Mouse (Mus musculus) spleen, postnatal 10 days (tissue): ENCODE results near the gene Hnrnpu.
"Not testable (repeated sequence)": the region's sequence is repeated elsewhere in the genome, so short reads cannot be mapped to it uniquely, and the experiment has no call there.

Source experiments
- DNase-seq, 2 experiments: peaks; one replicate each; pipeline ENCODE4 v3.0.0; 2021 to 2022; ENCODE audit warnings: low spot score in 2 of 2

Hnrnpu gene

DNA sequence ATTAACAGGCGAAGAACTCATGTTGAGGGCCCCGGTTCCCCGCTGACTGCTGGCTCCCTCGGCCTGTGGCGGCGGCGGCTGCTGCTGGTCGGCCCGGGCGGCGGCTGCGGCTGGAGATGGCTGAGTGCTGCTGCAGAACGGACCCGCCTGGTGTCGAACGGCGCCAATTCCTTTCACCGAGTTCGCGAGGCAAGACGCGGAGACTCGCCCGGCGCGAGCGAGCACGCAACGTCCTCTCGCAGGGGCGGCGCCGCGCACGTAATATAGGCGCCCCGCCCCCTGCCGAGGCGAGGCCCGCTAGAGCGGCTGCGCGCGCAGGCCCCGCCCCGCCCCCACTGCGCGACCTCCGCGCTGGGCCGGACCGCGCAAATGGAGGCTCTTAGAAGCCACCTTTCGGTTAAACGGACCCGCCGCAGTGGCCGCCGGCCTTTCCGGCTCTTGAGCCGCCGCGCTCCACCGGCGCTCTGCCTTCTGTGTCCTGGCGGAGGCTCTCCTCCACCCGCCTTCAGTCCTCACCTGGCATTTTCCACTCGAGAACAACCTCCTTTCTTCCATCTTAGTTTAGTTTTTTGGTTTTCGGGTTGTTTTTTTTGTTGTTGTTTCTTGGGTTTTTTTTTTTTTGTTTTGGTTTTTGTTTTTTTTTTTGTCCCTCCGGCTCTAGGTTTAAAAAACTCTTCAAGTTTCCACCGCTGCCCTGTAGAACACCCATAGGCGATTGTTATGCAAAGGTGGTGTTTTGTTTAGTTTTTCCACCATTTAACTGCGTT is at the start of gene Hnrnpu:
Gene Hnrnpu (minus strand): TSS at position 247 of the 767 bp plus-strand sequence.
- peak; percentile 94 to 97 for DNase-seq

DNA sequence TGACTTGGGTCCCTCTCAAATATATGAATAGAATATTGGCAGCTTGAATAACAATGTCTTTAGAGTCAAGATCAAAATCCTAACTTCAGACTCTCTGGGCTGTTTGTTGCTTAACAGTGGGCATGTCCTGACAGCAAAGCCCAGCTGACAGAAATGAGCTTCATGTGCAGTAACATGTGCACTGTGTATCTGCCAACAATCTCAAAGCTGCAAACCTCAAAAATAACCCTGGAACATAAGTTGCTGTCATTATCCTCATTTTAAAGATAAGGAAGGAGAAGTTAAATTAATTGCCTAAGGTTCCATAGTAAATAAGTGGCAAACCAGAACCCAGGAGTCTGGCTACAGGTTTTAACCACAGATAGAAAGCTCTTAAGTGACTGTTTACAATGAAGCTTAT is 44.6 kb upstream of the Hnrnpu start:
- DNase-seq, result no peak

DNA sequence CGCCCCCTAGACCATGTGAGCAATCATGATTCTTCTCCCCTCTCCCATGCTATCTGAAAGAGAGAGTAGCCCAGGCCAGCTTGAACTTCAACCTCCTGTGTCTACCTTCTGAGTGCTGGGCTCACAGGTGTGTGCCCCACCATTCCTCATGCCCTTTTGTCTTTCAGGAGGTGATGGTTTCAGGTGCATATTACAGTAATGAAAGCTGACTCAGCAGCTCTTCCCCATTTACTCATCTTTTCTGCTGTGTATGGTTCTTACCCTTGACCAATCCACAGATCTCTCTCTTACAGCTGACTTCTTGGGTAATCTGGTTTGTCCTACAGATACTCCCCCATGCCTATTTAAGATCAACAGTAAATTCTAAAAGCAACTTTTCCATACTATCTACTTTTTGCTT is 41.6 kb upstream of the Hnrnpu start:
- DNase-seq, result no peak

DNA sequence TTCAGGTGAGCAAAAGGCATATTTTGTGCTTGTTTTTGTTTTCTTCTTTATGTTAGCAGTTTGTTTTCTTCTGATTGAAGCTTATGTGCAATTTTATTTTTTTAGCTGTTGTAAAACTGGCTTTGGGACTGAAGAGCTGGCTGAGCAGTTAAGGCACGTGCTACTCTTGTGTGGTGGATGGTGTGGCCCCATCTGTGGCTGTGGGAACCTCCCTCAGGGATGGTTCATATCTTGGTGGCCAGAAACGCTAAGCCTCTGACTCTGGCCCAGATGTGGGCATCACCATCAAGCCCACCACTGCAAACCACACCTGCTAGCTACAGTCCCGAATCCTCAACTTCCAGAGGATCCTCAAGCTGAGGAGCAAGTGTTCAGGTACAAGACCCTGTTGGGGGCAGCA is 40.5 kb upstream of the Hnrnpu start:
- DNase-seq, result no peak

DNA sequence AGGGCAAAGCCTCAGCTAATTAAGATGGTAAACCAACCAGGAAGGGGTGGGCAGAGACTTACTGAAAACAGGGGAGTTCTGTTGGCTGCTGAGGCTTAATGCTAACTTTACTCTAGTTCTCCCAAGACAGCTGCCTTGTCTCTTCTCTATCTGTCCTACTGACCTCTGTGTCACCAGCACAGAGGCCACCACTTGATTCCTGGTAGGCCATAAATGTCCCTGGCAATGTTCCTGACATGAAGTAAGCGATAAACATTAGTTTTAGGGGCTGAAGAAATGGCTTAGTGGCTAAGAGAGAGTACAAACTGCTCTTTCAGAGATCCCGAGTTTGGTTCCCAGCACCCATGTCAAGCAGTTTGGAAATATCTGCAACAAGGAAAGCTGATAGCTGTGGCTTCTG is 39.3 kb upstream of the Hnrnpu start:
- DNase-seq, result no peak

DNA sequence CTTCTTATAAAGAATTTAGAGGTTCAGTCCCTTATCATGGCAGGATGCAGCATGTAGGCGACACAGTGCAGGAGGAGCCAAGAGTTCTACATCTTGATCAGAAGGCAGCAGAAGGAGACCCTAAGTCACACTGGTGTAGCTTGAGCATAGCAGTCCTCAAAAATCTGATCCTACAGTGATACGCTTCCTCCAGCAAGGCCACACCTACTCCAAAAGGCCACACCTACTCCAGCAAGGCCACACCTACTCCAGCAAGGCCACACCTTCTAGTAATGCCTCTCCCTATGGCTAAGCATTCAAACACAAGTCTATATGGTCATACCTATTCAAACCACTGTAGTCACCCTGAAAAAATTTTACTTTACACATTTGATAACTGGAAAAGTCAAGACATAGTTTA is 38.5 kb upstream of the Hnrnpu start:
- peak in 1 of 2 experiments; percentile 26 for DNase-seq

DNA sequence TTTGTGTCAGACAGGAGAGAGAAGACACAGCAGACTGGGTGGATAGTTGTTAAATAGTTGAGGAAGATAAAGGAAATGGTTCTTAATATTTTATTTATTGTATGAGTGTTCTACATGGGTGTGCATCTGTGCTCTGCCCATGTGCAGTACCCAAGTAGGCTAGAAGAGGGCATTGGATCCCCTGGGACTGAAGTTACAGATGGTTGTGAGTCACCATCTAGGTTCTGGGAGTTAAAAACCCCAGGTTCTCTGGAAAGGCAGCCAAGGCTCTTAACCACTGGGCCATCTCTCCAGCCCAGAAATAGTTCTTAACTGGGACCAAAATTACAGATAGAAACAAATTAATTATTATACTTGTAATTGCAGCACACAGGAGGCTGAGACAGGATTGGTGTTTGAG is 37.8 kb upstream of the Hnrnpu start:
- no peak for DNase-seq

DNA sequence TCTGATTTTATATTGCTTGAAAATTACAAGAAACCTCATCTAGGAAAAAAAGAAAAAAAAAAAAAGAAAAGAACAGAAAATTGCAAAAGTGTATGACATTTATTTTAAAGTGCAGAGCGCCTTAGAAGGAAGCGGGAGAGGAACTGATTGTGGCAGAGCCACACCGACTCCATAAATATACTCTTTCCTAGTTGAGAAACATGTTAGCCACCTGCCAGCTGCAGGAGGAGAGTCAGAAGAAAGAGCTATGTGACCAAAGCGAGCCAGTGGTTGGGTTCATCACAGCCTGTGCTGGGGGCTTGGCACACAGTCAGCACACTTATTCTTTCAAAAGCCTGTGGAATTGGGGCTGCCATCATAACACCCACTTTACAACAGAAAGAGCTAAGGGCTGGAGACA is 35.1 kb upstream of the Hnrnpu start:
- no peak for DNase-seq

DNA sequence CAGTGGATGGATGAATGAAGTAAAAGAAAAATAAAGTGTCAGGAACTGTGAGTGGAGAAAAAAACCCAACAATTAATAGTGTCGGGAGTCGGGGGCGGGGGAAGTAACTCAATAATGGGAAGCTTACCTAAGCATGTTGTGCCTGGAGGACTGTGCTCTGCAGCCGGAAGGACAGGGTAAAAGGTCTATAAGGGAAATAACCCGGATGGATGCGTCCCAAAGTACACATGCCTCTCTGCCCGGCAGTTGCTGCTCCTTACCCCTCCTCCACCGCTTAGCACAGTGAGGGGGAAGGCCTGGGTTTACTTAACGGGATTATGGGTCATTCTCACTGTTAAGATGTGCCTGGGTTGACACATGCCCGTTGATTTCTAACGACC is 31.7 kb upstream of the Hnrnpu start:
- DNase-seq, result peak; percentile 30 to 49

DNA sequence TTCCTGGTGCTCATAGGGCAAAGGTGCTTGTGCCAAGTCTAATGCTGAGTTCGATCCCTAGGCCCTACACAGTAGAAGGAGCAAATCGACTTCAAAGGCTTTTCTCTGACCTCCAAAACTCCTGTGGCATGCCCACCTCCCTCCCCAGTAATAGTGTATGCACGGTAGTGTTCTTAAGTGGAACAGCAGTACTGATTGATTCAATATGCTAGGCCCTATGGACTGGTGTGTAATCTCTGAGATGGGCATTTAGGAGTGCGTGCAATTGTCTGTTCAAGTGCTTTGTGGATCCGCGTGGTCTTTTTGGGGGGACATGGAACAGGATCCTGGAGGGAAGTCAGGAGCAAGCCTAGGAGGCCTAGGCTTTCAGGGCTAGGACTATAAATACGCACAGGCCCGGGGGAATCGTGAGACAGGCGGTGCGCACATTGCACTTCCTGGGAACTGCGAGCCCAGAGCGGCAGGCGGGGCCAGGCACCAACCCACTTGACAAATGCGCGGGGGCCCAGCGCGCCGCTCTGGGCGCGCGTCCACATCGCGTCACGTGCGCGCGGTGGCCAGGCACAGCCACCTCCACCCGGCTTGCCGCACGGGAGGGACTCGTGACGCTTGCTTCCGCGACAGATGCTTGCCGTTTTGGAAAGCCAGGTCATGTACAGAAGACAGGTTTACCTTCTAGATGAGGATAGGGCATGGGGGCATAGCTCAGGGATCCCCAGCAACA is 31.1 kb upstream of the Hnrnpu start:
- peak; percentile 67 to 88 for DNase-seq

DNA sequence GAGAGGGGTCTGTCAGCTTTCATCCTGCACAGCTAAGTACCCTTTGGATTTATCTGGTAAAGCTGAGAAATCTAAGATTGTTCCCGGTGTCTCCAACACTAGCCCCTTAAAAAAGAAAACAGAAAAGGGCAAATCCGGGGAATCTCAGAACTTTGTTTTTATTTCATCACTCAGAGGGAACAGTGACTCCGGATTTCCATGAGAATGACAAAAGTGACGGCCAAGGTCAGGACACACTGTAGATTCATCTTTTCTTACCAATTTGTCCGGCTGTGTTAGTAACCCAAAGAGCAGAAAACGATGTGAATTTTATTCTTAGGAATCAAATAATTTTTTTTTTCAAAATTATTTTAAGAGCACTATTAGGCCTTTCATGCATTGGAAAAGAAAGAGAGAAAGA is 30.5 kb upstream of the Hnrnpu start:
- no peak for DNase-seq

DNA sequence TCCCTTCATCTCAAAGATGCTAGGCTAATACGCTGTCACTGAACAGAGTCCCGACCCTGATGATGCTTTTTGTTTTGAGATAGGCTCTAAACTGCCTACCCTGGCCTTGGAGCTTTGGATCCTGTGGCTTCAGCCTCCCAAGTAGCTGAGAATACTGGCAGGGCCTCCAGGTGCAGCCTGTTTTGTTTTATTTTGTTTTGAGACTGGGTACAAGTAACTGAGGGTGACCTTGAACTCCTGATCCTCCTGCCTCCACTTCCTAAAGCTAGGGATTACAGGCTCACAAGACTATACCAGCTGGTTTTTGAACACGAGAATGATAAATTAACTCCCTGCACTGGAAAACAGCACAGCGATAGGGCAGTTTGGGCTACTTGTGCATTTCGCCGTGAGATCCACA is 27.6 kb upstream of the Hnrnpu start:
- DNase-seq, result no peak

DNA sequence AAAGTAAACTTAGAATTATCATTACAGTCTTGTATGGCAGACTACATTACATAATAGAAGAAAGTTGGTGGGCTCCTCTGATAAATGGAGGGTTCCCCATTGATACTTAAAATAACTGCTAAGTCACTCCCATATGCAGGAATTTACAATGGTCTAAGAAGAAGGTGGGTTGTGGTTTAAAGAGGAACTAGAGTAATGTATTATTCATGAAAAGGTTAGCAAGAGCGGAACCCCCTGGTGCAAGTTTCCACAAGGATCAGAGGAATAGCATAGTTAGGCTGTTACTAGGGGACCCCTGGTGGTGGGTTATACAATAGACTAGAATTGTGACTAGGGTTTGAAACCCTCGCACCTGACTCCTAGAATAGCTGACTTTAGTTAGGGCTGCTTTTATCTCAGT is 23.1 kb upstream of the Hnrnpu start:
- DNase-seq, result no peak

DNA sequence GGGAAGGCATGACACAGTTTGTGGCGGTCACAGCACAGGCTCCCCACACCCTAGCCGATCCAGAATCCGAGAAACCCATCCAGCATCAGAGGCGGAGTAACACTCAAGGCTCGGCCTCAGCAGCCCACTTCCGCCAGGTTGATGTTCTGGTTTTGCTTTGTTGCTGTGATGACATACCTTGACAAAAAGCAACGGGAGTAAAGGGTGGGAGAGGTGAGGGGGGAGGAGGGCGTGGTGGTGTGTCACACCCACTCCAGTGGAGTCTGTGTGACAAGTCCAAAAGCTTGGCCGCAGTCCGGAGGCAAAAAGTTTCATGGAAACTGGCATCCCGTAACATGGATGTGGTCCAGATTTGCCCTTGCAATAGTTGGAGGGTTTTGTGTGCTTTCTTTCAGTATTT is 22.7 kb upstream of the Hnrnpu start:
- no peak for DNase-seq

DNA sequence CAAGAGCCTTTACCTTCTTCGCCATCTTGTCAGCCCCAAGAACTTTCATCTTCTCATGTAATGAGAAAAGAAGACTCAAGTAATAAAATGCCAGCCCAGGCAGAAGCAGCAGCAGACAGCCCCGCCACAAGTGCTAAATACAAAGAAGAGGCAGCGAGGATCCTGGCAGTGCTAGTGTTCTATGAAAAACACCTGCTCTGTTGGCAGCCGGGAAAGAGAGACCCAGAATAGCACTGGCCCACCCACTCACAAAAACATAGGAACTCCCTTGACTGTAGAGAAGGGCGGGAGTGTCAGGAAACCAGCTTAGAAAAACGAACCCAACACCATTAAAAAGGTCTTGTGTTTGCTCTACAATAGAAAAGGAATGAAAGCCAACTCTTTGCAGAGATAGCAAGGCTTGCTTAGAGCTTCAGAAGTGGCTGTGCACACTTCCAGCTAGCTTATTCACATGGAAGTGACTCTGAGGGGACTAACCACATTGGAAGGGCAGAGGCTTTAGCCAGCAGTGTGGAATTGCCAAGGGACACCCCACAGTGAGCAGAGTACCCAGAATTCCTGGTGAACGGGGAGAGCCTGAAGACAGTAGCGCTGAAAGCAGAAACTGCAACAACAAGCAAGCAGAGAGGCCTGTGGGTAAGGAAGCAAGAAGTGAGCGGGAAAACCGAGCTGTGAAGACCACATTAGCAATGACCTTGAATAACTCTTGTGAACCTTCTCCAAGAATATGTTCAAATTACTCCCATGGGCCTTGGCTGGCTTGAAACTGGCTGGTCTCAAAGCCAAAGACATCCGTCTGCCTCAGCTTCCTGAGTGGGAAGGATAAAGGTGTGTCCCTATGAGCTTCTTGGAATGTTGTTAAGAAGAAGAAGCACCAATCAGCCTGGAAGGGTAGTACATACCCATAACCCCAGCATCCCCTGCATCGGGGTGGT is 20.4 kb upstream of the Hnrnpu start:
- no peak for DNase-seq

DNA sequence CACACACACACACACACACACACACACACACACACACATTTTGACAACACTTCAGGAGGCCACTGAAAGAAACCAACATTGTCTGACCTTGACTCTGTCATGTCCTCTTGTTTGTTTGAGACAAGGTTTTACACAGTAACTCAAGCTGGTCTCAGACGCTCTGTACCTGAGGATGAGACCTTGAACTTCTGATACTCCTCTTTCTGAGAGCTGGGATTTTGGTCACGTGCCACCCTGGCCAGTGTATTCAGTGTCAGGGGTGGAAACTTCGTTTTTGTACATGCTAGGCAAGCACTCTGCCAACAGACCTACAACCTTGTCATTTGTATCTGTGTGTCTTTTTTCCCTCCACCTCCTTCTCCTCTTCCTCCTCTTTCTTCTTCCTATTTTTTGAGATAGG is 17.0 kb upstream of the Hnrnpu start:
- DNase-seq, result no peak

DNA sequence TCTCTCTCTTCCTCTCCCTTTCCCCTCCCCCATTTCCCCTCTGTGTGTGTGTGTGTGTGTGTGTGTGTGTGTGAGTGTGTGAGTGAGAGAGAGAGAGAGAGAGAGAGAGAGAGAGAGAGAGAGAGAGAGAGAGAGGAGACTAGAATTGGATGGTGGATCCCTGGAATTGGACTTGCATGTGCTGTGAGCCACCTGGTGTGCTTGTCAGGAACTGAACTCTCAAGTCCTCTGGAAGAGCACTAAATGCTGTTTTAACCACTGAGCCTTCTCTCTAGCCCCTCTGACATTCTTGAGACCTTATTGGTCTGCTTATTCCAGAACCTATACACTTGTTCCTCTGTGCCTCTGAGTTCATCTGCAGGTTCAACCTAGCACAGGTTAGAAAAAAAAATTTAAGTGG is 14.0 kb upstream of the Hnrnpu start:
- no peak for DNase-seq

DNA sequence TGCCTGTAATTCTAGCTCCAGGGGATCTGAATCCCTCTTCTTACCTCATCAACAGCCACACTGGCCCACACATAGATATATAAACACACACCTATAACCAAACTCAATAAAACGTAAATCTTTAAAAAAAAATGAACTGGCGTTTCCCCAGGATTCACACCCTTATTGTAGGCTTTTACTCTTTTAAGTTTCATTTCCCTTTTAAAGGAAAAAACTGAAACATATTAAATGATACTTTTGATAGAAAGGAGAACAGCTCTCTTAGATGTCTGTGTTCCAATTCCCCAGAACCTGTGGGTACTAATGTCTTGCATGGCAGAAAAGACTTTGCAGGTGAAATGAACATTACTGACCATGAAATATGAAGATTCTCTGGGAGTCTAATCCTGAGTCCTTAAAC is 13.2 kb upstream of the Hnrnpu start:
- DNase-seq, result no peak

DNA sequence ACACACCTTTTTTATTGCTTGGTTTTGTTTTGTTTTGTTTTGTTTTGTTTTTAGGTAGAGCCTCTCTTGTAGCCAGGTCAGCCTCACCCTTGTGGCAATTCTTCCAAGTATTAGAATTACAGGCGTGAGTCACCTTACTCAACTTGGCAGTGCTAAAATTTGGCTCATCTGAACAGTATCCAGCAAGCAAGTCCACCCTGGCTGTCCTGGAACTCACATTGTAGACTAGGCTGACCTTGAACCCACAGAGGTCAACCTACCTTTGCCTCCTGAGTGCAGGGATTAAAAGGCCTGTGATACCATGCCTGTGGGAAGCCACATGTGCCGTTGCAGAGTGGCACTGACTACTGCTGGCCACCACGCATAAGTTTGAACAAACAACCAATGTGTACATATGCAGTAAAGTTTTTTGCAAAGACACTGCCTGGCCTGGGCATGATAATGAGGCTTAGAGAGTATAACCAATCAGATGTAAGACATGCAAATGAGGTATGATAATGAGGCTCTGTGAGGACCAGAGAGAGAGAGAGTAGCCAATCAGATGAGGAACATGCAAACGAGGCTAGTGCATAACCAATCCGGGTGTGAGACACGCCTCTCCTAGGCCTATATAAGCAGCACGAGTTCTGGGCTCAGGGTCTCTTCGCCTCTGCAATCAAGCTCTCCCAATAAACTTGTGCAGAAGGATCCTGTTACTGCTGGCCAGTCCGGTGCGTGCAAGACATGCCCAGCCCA is 6.6 kb upstream of the Hnrnpu start:
- DNase-seq, result not testable (repeated sequence)

DNA sequence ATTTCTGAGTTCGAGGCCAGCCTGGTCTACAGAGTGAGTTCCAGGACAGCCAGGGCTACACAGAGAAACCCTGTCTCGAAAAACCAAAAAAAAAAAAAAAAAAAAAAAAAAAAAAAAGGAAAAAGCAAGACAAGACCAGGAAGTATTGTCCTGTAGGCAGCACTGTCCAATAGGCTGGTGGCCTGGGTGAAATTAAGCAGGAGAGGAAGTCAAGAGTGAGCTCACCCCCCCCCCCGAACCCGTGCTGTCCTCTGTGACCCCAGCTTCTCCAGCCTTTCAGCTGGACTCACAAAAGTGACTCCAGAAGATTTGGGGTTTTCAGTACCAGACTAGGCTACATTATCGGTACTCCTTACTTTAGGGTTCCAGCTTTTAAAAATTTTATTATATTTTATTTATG is 5.0 kb upstream of the Hnrnpu start:
- no peak for DNase-seq

DNA sequence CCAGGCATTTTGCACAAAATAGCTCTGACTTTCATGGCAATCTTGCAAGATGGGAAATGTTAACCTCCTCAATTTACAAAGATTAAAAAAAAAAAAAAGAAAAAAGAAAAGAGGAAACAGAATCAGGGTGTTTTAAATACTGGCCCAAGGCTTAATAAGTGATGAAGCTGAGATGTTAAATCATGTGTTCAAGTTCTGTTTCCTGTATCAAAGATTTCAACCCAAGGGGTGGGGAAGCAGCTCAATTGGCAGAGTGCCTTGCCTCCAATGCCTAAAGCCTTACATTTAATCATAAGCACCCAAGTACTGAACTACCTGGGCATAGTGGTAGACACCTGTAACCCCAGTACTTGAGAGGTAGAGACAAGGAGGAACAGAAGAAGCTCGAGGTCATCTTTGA is 4.5 kb upstream of the Hnrnpu start:
- no peak for DNase-seq

DNA sequence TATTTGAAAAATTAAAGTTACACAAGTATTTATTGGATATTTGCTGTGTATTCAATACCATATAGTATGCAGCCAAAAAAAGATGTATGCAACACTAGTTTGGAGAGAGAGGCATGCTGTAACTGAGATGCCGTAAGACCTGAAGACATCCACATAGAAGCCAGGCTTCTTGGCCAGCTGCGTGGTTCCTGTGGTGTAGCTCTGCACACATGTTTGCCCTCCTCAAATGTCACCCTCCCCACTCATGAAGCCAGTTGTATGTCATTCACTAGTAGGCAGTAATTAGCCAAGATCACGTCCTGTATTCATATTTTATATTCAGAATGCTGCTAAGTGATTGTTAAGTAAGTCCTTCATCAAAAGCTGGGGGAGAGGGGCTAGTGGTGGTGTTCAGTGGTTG is 3.8 kb upstream of the Hnrnpu start:
- DNase-seq, result no peak
